Mouse (Mus musculus) C3H10T1/2 (cell line): ENCODE data around the gene Olfr1406. TPM values are rescaled to one million over a fixed set of nuclear protein-coding genes. Genes with fewer than 3 reads are reported as not detected.

Experiments used
- polyA plus RNA-seq, 2 experiments: library from polyadenylated mRNA; unstranded; fragments of >200 nt; fragmentation: generic; extraction: Trizol; gene quantifications; one replicate each; pipeline ENCODE4 v1.2.1; 2012; ENCODE audit warnings: missing spikeins in 2 of 2

Olfr1406 gene
- not detected for polyA plus RNA-seq

GRCm38 (mm10) chr1:173190540-173190939 is at the start of gene Olfr1406:
Olfr1406 (minus strand) TSS chr1:173190640.

GRCm38 (mm10) chr1:173227081-173227480 is 36.6 kb upstream of the Olfr1406 start, which contains the start of gene Fcer1a:
Fcer1a (minus strand) TSS chr1:173227214.

GRCm38 (mm10) chr1:173212092-173212491 is 21.7 kb upstream of the Olfr1406 start, which contains the start of gene Olfr1404:
Olfr1404 (plus strand) TSS chr1:173212392.

GRCm38 (mm10) chr1:173197508-173197907 is 7.1 kb upstream of the Olfr1406 start, which contains the start of gene Olfr218:
Olfr218 (plus strand) TSS chr1:173197808.

GRCm38 (mm10) chr1:173137274-173137673 is 53.2 kb downstream of the Olfr1406 start, which contains the start of gene Olfr1408:
Olfr1408 (minus strand) TSS chr1:173137374.

Other genes starting within 250 kb of the Olfr1406 start
- not detected for gene Olfr16, start 240.2 kb downstream of the Olfr1406 start, polyA plus RNA-seq
- gene Olfr1408, start 53.3 kb downstream of the Olfr1406 start, polyA plus RNA-seq = not detected
- gene Olfr218, start 7.2 kb upstream of the Olfr1406 start, polyA plus RNA-seq = not detected
- not detected for gene Olfr1404, start 21.8 kb upstream of the Olfr1406 start, polyA plus RNA-seq
- gene Fcer1a, start 36.6 kb upstream of the Olfr1406 start, polyA plus RNA-seq = not detected
- gene Olfr418, start 75.4 kb upstream of the Olfr1406 start, polyA plus RNA-seq = not detected
- not detected for gene Mptx2, start 87.1 kb upstream of the Olfr1406 start, polyA plus RNA-seq
- gene Ackr1, start 143.1 kb upstream of the Olfr1406 start, polyA plus RNA-seq = not detected
- under 1 TPM; 0.02 to 0.44 TPM for gene Aim2, start 160.2 kb upstream of the Olfr1406 start, polyA plus RNA-seq
- not detected for gene Cadm3, start 177.1 kb upstream of the Olfr1406 start, polyA plus RNA-seq